Mouse (Mus musculus) lung, embryonic 16.5 days (tissue): ENCODE results near the gene Mks1. TPM values are rescaled to one million over a fixed set of nuclear protein-coding genes. Genes with fewer than 3 reads are reported as not detected.
"Not testable (repeated sequence)": the region's sequence is repeated elsewhere in the genome, so short reads cannot be mapped to it uniquely, and the experiment has no call there.

Source experiments
- ATAC-seq: fragments of 200-750 bp; cut with Nextera tagmentation; 2 replicates; pipeline ENCODE4 v1.8.0; 2017; ENCODE audit warnings: low read depth, mild to moderate bottlenecking, moderate library complexity
- H3K27ac ChIP-seq: fragments of 300-500 bp; sonication (generic); 2 replicates; pipeline ENCODE4 v1.5.1; 2014; ENCODE audit warnings: mild to moderate bottlenecking, control low read depth, low read length
- H3K27me3 ChIP-seq: fragments of 300-500 bp; sonication (generic); 2 replicates; pipeline ENCODE4 v1.6.1; 2014; ENCODE audit warnings: low read depth, low read length, mixed read lengths; ENCODE audit not compliant: control insufficient read depth, insufficient read depth
- H3K36me3 ChIP-seq: fragments of 300-500 bp; sonication (generic); 2 replicates; pipeline ENCODE4 v1.6.1; 2014; ENCODE audit warnings: low read length; ENCODE audit not compliant: control insufficient read depth, insufficient read depth
- H3K4me1 ChIP-seq: fragments of 300-500 bp; sonication (generic); replicated peaks from 2 replicates; pipeline ENCODE4 v1.6.1; 2014; ENCODE audit warnings: low read length, mixed read lengths; ENCODE audit not compliant: control insufficient read depth, insufficient read depth
- H3K4me2 ChIP-seq: fragments of 300-500 bp; sonication (generic); 2 replicates; pipeline ENCODE4 v1.6.1; 2014; ENCODE audit warnings: low read depth, low read length, control low read depth
- H3K4me3 ChIP-seq: fragments of 300-500 bp; sonication (generic); 2 replicates; pipeline ENCODE4 v1.5.1; 2014; ENCODE audit warnings: mild to moderate bottlenecking, low read length, control low read depth
- H3K9ac ChIP-seq: fragments of 300-500 bp; sonication (generic); 2 replicates; pipeline ENCODE4 v1.6.1; 2014; ENCODE audit warnings: low read length, control low read depth
- H3K9me3 ChIP-seq: fragments of 300-500 bp; sonication (generic); 2 replicates; pipeline ENCODE4 v1.6.1; 2016; ENCODE audit warnings: low read length; ENCODE audit not compliant: control insufficient read depth
- WGBS: fragments of 180-500 bp; shearing (Covaris S2); extraction: QIAGEN DNeasy Blood & Tissue Kit; methylation state at CpG from one replicate; pipeline ENCODE4 v1.1.7; 2014; 5-methylcytosine and 5-hydroxymethylcytosine counted together
- polyA plus RNA-seq: library from polyadenylated mRNA; unstranded; fragments of >200 nt; fragmentation: Nextera tagmentation; extraction: Ambion mirVana; gene quantifications from 2 replicates; pipeline ENCODE4 v1.2.1, GENCODE M21; 2015

Gene Mks1
- polyA plus RNA-seq, 1 experiment from 2014 or later, result 15.5 TPM

DNA sequence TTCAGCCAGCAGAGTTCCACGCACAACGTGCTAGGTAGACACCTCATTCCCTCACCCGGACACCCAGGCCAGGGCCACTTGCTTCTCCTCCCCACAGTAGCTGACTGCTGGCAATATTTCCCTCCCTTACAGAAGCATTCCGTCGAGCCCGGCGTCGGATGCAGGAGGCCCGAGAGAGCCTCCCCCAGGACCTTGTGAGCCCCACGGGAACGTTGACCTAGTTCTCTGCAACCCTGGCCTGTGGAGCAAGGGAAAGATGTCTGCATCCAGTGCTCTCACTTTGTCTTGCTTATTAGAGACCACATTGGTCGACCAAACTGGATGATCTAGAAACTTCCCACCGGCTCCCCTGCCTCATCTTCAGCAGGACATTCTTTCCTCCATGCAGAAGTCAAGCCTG is 9.8 kb downstream of the Mks1 start:
- Histone ChIP-seq H3K36me3 (peaks cover 9% of the 10 kb centered on the region; the same call in 1 of the 2 replicates), H3K9ac (no peak overlapping the region), H3K27me3 (no peaks in the 10 kb centered on the region), H3K4me1 (no peaks in the 10 kb centered on the region), H3K27ac (no peak overlapping the region), H3K4me2 (no peak overlapping the region), H3K4me3 (no peak overlapping the region), H3K9me3 (no peaks in the 10 kb centered on the region)
- WGBS, result 88% methylated on average over 13 of the region's 13 CpGs
- no peak for ATAC-seq

DNA sequence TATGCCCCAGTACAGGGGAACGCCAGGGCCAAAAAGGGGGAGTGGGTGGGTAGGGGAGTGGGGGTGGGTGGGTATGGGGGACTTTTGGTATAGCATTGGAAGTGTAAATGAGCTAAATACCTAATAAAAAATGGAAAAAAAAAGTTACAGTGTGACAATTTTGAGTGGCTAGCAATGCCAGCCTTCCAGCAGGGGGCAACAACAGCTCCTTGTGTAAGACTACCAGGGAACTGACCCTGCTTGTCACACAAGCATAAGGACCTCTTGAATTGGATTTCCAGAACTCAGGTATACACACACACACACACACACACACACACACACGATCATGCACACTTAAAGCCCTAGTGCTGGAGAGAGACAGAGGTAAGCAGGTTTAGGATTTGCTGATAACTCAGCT is 13.9 kb downstream of the Mks1 start:
- H3K27me3 ChIP-seq, H3K27ac ChIP-seq, H3K36me3 ChIP-seq, ATAC-seq, H3K9me3 ChIP-seq, H3K4me2 ChIP-seq, H3K4me3 ChIP-seq, H3K4me1 ChIP-seq, H3K9ac ChIP-seq: not testable (repeated sequence)
- 80% methylated on average over 1 of the region's 2 CpGs for WGBS

DNA sequence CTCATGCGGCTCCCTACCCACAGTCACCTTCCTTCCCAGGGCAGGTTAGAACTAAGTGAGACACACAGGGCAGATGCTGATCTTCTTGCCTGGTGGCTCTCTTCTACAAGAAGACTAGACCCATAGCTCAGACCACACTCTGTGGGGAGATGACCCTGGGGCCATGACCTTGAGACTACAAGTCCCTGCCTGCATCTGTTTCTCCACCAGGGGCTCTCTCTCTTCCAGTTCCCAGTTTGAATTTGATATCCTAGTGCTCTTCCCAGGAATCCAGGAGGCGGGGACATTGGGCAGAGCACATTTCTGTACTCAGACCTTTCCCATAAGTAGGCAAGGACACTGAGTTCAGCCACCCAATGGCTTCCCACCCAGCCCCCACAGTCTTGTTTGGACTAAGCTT is 17.1 kb downstream of the Mks1 start:
- ATAC-seq, result no peak
- Histone ChIP-seq H3K27me3 (no peaks in the 10 kb centered on the region; the same call in 1 of the 2 replicates), H3K4me2 (no peak overlapping the region), H3K4me3 (no peak overlapping the region), H3K4me1 (no peaks in the 10 kb centered on the region), H3K9me3 (no peaks in the 10 kb centered on the region), H3K36me3 (no peaks in the 10 kb centered on the region), H3K9ac (no peak overlapping the region), H3K27ac (no peak overlapping the region)
- WGBS, result 72% methylated on average over 2 of the region's 2 CpGs

DNA sequence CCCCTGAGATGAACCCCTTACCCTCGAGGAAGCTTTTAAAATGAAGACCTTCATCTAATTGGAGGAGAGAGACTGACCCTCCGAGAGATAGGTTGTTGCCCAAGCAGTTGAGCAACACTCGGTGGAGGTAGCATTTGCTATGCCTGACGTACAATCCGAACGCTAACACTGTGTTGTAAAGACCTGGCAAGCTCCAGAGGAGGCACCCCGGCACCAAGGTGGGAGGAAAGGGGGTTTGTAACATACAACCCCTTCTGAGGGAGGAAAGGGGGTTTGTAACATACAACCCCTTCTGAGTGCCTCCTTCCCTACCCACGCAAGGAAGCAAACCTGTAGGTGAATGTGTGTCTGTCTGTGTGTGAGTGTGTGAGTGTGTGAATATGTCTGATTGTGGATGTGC is 18.8 kb downstream of the Mks1 start:
- H3K36me3 ChIP-seq, result no peaks in the 10 kb centered on the region
- H3K4me2 ChIP-seq, result no peak overlapping the region
- no peaks in the 10 kb centered on the region for H3K9me3 ChIP-seq
- H3K27me3 ChIP-seq, result no peaks in the 10 kb centered on the region; the same call in 1 of the 2 replicates
- WGBS, result 24% methylated on average over 8 of the region's 8 CpGs
- H3K4me3 ChIP-seq, result no peak overlapping the region
- H3K27ac ChIP-seq, result no peak overlapping the region
- no peak for ATAC-seq
- no peaks in the 10 kb centered on the region for H3K4me1 ChIP-seq
- no peak overlapping the region for H3K9ac ChIP-seq

DNA sequence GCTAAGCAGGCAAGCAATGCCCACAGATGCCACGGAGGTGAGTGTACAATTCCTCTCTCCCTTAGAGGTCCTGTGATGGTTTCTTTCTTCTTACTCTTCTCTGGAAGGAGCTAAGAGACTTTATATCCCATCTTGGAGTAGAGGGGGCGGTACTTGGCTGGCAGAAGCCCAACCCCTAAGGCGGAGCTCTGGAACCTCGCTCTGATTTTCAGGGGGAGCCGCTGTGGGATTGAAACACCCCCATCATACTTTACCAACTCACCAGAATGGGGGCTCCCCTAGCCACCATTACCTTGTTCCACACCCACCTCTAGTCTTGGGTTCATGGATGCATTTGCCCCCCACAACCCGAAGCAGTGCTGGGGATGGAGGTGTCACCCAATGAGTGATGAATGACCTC is 22.4 kb downstream of the Mks1 start, which contains the start of gene Epx:
TSS of gene Epx (minus strand) at position 101 of the 400 bp plus-strand sequence.
- H3K4me2 ChIP-seq, result no peak within 1 kb of the TSS
- H3K9me3 ChIP-seq, result no peaks in the 10 kb centered on the region
- WGBS, result 75% methylated on average over 6 of the region's 6 CpGs

DNA sequence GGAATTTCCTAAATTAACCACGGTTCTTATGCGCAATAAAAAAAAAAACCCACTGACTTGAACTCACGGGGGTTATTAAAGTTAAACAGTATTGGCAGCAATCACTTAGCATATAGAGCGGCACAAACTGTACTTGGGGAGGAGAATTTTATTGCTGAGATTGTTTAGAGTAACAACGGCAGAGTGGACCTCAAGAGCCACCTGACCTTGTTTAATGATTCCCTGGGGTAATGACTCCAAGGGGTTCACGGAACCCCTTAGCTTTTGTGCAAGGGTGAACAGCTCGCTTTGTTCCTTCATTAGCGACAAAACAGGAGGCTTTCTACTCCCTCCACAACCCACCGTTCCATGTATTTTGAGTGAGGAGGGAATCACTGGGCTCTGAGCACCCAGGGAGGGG is 26.8 kb downstream of the Mks1 start:
- Histone ChIP-seq H3K9me3 (no peaks in the 10 kb centered on the region), H3K4me3 (no peak overlapping the region), H3K4me1 (no peaks in the 10 kb centered on the region), H3K9ac (no peak overlapping the region), H3K27ac (no peak overlapping the region), H3K27me3 (no peaks in the 10 kb centered on the region), H3K4me2 (no peak overlapping the region), H3K36me3 (no peaks in the 10 kb centered on the region)
- 60% methylated on average over 9 of the region's 9 CpGs for WGBS
- ATAC-seq, result no peak

More for the DNA sequence above, 22.4 kb downstream of the Mks1 start, which contains the start of gene Epx:
- no peak within 1 kb of the TSS for H3K9ac ChIP-seq
- H3K4me3 ChIP-seq, result no peak within 1 kb of the TSS
- H3K27ac ChIP-seq, result no peak within 1 kb of the TSS
- H3K4me1 ChIP-seq, result no peaks in the 10 kb centered on the region
- no peak for ATAC-seq
- no peaks in the 10 kb centered on the region for H3K36me3 ChIP-seq
- H3K27me3 ChIP-seq, result no peaks in the 10 kb centered on the region; the same call in 1 of the 2 replicates

DNA sequence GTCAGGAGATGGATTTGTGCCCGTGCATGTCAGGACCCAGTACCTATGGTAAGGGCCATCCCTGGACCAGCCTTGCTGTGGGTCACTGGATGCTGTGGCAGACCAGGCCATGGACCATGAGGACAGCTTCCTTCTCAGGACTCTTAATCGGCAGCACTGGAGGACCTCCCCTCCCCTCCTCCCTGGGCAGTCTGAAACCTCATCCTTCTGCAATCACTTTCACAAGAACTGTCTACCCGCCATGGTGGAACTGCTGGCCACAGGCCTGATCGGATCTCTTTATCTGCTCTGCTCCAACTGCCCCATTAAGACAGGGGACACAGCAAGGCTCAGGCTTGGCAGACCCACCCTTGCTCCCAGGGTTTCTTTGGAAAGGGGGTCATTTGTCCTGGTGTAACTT is 28.7 kb downstream of the Mks1 start:
- no peak overlapping the region for H3K27ac ChIP-seq
- no peaks in the 10 kb centered on the region for H3K9me3 ChIP-seq
- H3K9ac ChIP-seq, result no peak overlapping the region
- H3K4me2 ChIP-seq, result no peak overlapping the region
- H3K36me3 ChIP-seq, result no peaks in the 10 kb centered on the region
- H3K27me3 ChIP-seq, result no peaks in the 10 kb centered on the region
- WGBS, result 47% methylated on average over 4 of the region's 4 CpGs
- H3K4me3 ChIP-seq, result no peak overlapping the region
- no peaks in the 10 kb centered on the region for H3K4me1 ChIP-seq
- ATAC-seq, result no peak

DNA sequence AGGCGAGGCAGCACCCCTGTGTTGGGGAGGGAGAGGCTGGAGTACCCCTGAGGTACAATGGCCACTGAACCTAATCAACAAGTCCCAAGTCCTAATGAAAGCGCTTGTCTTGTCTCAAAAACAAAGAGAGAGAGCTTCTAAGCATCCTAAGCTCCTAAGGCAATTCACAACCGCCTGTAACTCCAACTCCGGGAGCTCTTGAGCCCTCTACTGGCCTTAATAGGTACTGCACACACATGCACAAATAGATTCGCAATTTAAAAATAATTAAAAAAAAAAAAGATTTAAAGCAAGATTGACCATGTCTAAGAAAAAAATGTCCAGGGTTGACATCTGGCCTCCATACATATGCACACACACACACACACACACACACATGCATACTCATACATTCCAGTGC is 30.5 kb downstream of the Mks1 start:
- H3K4me1 ChIP-seq, result no peaks in the 10 kb centered on the region
- no peaks in the 10 kb centered on the region for H3K27me3 ChIP-seq
- 41% methylated on average over 5 of the region's 5 CpGs for WGBS
- no peak overlapping the region for H3K4me2 ChIP-seq
- no peak overlapping the region for H3K27ac ChIP-seq
- H3K9ac ChIP-seq, result no peak overlapping the region
- H3K4me3 ChIP-seq, result no peak overlapping the region
- H3K36me3 ChIP-seq, result no peaks in the 10 kb centered on the region
- no peaks in the 10 kb centered on the region for H3K9me3 ChIP-seq
- no peak for ATAC-seq

DNA sequence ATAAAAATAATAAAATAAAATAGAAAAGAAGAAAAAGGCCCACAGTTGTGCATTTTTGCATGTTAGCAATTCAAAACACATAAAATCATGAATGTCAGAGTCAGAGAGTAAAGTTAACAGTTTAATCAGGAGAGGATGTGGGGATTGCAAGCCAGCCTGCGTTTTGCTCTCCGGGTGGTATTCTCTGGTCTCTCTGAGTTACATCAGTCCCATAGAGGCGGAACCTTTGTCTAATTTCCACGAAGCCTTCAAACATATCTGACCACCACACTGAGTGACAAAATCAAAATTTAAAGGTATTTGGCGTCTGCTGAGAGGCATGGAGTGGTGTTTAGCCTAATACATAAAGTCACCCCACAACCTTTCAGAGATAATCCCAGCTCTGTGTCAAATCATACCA is 31.8 kb downstream of the Mks1 start:
- Histone ChIP-seq H3K4me3 (no peak overlapping the region), H3K27me3 (no peaks in the 10 kb centered on the region), H3K4me2 (no peak overlapping the region), H3K27ac (no peak overlapping the region), H3K36me3 (no peaks in the 10 kb centered on the region), H3K4me1 (no peaks in the 10 kb centered on the region), H3K9me3 (no peaks in the 10 kb centered on the region), H3K9ac (no peak overlapping the region)
- ATAC-seq, result no peak
- WGBS, result 70% methylated on average over 5 of the region's 5 CpGs

DNA sequence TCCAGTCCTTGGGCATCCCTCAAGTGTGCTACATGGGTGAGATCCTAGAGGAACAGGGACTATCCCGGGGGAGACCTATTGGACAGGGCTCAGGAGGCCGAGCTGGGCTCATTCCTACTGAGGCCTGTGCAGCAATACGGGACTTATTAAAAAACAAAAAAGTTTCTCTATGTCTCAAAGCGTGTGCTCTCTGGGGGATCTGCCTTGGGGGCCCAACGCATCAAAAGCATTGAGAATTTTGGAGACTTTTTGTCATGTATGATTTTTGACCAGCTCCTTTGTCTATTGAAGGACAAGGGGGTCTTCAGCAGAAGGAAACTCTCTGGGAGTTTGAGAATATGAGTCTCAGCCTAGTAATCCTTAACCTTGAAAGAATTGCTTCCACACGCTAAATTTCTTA is 39.2 kb downstream of the Mks1 start, which contains the start of gene Olfr462:
TSS of gene Olfr462 (minus strand) at position 101 of the 400 bp plus-strand sequence.
- no peaks in the 10 kb centered on the region for H3K4me1 ChIP-seq
- H3K27ac ChIP-seq, result no peak within 1 kb of the TSS
- no peaks in the 10 kb centered on the region for H3K36me3 ChIP-seq
- no peaks in the 10 kb centered on the region for H3K27me3 ChIP-seq
- no peak within 1 kb of the TSS for H3K9ac ChIP-seq
- WGBS, result 84% methylated on average over 6 of the region's 6 CpGs
- H3K4me2 ChIP-seq, result no peak within 1 kb of the TSS
- H3K4me3 ChIP-seq, result no peak within 1 kb of the TSS
- H3K9me3 ChIP-seq, result no peaks in the 10 kb centered on the region
- no peak for ATAC-seq
